Comparison of ENCODE assay signal across 8 mouse cellular contexts in the genomic region with DNA sequence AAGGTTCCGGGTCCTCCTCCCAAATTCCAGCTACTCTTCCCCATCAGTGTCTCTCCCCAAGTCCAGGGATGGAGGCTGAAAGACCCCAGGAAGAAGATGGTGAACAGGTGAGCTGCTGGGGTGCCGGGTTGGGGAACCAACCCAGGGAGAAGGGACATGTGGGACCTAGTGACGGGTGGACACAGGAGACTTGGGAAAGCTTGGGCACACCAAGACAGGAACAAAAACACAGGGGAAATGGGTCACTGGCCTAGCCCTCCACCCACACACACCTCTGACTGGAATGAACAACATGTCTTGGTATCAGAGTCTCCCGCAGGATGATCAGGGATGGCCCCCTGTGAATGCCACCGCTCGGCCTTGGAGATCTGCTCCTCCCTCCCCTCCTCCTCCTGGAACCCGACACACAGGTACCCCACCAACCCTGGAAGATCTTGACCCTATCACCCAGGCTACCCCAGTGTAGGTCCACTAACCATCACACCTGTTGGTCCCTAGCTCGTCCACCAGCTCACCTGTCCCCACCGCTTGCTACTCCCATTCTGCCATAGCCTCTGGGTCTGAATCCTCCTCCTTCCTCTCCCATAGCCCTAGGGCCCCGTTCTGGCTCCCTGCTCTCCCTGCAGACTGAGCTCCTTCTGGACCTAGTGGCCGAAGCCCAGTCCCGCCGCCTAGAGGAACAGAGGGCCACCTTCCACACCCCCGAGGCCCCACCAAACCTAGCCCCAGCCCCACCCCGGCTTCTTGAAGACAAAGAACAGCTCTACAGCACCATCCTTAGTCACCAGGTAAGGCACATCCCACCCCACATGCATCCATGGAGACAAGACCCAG. TPM values are rescaled to one million over a fixed set of nuclear protein-coding genes. Genes with fewer than 3 reads are reported as not detected.
DNase-seq lines count a peak whose midpoint lies in the region; ATAC-seq and TF ChIP-seq lines count a peak whose summit lies in the region.

No protein-coding gene starts in this region.

- no peaks in the 10 kb centered on the region for H3K9me3 ChIP-seq in megakaryocyte, embryonic 14.5 days
- no peaks in the 10 kb centered on the region for H3K9me3 ChIP-seq in forebrain, embryonic 13.5 days (replicated peaks)
- H3K9me3 ChIP-seq in kidney, postnatal 0 days (replicated peaks; ENCODE audit: low read length), result no peaks in the 10 kb centered on the region
- no peaks in the 10 kb centered on the region for H3K9me3 ChIP-seq in neural tube, embryonic 14.5 days (ENCODE audit: control insufficient read depth, low read length)

- TF ChIP-seq CTCF in kidney, postnatal 0 days (IDR thresholded peaks at IDR 0.05; ENCODE audit: low read depth), result no peak

- peaks cover 22% of the 10 kb centered on the region for H3K36me3 ChIP-seq in megakaryocyte, embryonic 14.5 days (replicated peaks; ENCODE audit: low read length)
- peaks cover 14% of the 10 kb centered on the region for H3K36me3 ChIP-seq in forebrain, embryonic 13.5 days (ENCODE audit: poor library complexity, severe bottlenecking)
- H3K36me3 ChIP-seq in kidney, postnatal 0 days (ENCODE audit: insufficient read depth, low read length), result 0 out of 2 replicates have a peak, but pooled peaks cover 4% of the 10 kb centered on the region
- H3K36me3 ChIP-seq in neural tube, embryonic 14.5 days (ENCODE audit: control insufficient read depth, insufficient read depth, low read length), result peaks cover 6% of the 10 kb centered on the region; the same call in 1 of the 2 replicates

- peaks cover 75% of the 10 kb centered on the region for H3K4me1 ChIP-seq in megakaryocyte, embryonic 14.5 days
- peaks cover 78% of the 10 kb centered on the region for H3K4me1 ChIP-seq in forebrain, embryonic 13.5 days
- H3K4me1 ChIP-seq in kidney, postnatal 0 days (replicated peaks; ENCODE audit: insufficient read depth, low read length), result peaks cover 56% of the 10 kb centered on the region
- peaks cover 44% of the 10 kb centered on the region for H3K4me1 ChIP-seq in neural tube, embryonic 14.5 days (ENCODE audit: control insufficient read depth, insufficient read depth, low read length)

- ATAC-seq in megakaryocyte, adult 5-6 weeks (ENCODE audit: poor library complexity, severe bottlenecking), result no peak
- no peak for ATAC-seq in forebrain, embryonic 13.5 days
- ATAC-seq in kidney, postnatal 0 days (replicated peaks; ENCODE audit: low FRiP score, low read depth), result no peak
- ATAC-seq in neural tube, embryonic 14.5 days (ENCODE audit: low read depth), result no peak
- ATAC-seq in activated CD4-positive, CD25-positive, alpha-beta regulatory T cell, adult 4 months, result no peak

- H3K27me3 ChIP-seq in megakaryocyte, embryonic 14.5 days (replicated peaks), result peaks cover 9% of the 10 kb centered on the region
- no peaks in the 10 kb centered on the region for H3K27me3 ChIP-seq in forebrain, embryonic 13.5 days
- H3K27me3 ChIP-seq in kidney, postnatal 0 days (ENCODE audit: insufficient read depth, low read length), result no peaks in the 10 kb centered on the region
- H3K27me3 ChIP-seq in neural tube, embryonic 14.5 days (ENCODE audit: control insufficient read depth, insufficient read depth, low read length), result no peaks in the 10 kb centered on the region; the same call in 1 of the 2 replicates

- H3K4me3 ChIP-seq in megakaryocyte, embryonic 14.5 days (replicated peaks), result peak overlapping the region; percentile 94
- H3K4me3 ChIP-seq in forebrain, embryonic 13.5 days, result peak overlapping the region; percentile 85; the same call in 1 of the 2 replicates
- no peak overlapping the region; the same call in 1 of the 2 replicates for H3K4me3 ChIP-seq in kidney, postnatal 0 days (replicated peaks; ENCODE audit: low read depth, low read length)
- H3K4me3 ChIP-seq in neural tube, embryonic 14.5 days (ENCODE audit: low read depth, low read length), result no peak overlapping the region

- H3K4me2 ChIP-seq in forebrain, embryonic 13.5 days, result peak overlapping the region; percentile 97
- peak overlapping the region; percentile 98 for H3K4me2 ChIP-seq in kidney, postnatal 0 days (ENCODE audit: low read length)
- H3K4me2 ChIP-seq in neural tube, embryonic 14.5 days (ENCODE audit: low read depth, low read length), result peak overlapping the region; percentile 82; the same call in 1 of the 2 replicates

- WGBS in forebrain, embryonic 13.5 days, result 71% methylated on average over 15 of the region's 15 CpGs
- 54% methylated on average over 15 of the region's 15 CpGs for WGBS in kidney, postnatal 0 days
- WGBS in neural tube, embryonic 14.5 days, result 64% methylated on average over 15 of the region's 15 CpGs

- DNase-seq in kidney, postnatal 0 days (ENCODE audit: low spot score), result no peak
- DNase-seq in yolk sac, embryonic 10.5 days (ENCODE audit: low spot score), result no peak
- no peak for DNase-seq in right cerebral cortex, adult 2 months (ENCODE audit: low spot score in 2 of 2)

- no peak overlapping the region; the same call in 1 of the 2 replicates for H3K9ac ChIP-seq in forebrain, embryonic 13.5 days
- peak overlapping the region; percentile 27 for H3K9ac ChIP-seq in kidney, postnatal 0 days (ENCODE audit: low read depth, low read length)
- H3K9ac ChIP-seq in neural tube, embryonic 14.5 days (replicated peaks; ENCODE audit: low read depth, low read length), result no peak overlapping the region

- peak overlapping the region; percentile 99 for H3K27ac ChIP-seq in forebrain, embryonic 13.5 days
- H3K27ac ChIP-seq in kidney, postnatal 0 days, result peak overlapping the region; percentile 99
- peak overlapping the region; percentile 95; the same call in 1 of the 2 replicates for H3K27ac ChIP-seq in neural tube, embryonic 14.5 days (ENCODE audit: low read depth, low read length)

RNA-seq across cellular contexts. Expression of a gene that starts 0.7 kb away (rescaled TPM):
- 108 and 181 TPM in 2 replicates for polyA plus RNA-seq in megakaryocyte, embryonic 14.5 days (2012; ENCODE audit: insufficient read depth, low replicate concordance)
- 18.3 and 26.6 TPM in 2 replicates for total RNA-seq in megakaryocyte, adult 5-6 weeks (2015)
- total RNA-seq in megakaryocyte, adult 5-6 weeks (2017), result 29.3 and 32.7 TPM in 2 replicates
- polyA plus RNA-seq in forebrain, embryonic 13.5 days (2015; fragmentation: Nextera tagmentation; extraction: Ambion mirVana), result 10.2 and 10.5 TPM in 2 replicates
- 13.0 and 13.2 TPM in 2 replicates for polyA plus RNA-seq in kidney, postnatal 0 days (2015; fragmentation: Nextera tagmentation; extraction: Ambion mirVana)
- polyA plus RNA-seq in neural tube, embryonic 14.5 days (2014; fragmentation: Nextera tagmentation; extraction: Ambion mirVana), result 7.7 and 8.2 TPM in 2 replicates
- polyA plus RNA-seq in activated CD4-positive, CD25-positive, alpha-beta regulatory T cell, adult 4 months (2017; shearing (Covaris generic)), result 10 to 100 TPM in 1 of 2 experiments, 1 to 10 TPM in 1; 8.5 to 10.2 TPM

RNA-seq across cellular contexts. Expression of a gene that starts 0.8 kb away (rescaled TPM):
- 402 and 833 TPM in 2 replicates for polyA plus RNA-seq in megakaryocyte, embryonic 14.5 days (2012; ENCODE audit: insufficient read depth, low replicate concordance)
- total RNA-seq in megakaryocyte, adult 5-6 weeks (2015), result 243 and 248 TPM in 2 replicates
- 75.7 and 109 TPM in 2 replicates for total RNA-seq in megakaryocyte, adult 5-6 weeks (2017)
- 2.4 and 3.0 TPM in 2 replicates for polyA plus RNA-seq in forebrain, embryonic 13.5 days (2015; fragmentation: Nextera tagmentation; extraction: Ambion mirVana)
- 28.5 and 29.5 TPM in 2 replicates for polyA plus RNA-seq in kidney, postnatal 0 days (2015; fragmentation: Nextera tagmentation; extraction: Ambion mirVana)
- polyA plus RNA-seq in neural tube, embryonic 14.5 days (2014; fragmentation: Nextera tagmentation; extraction: Ambion mirVana), result 1.4 and 3.7 TPM in 2 replicates
- 100 to 1,000 TPM; 213 to 307 TPM for polyA plus RNA-seq in activated CD4-positive, CD25-positive, alpha-beta regulatory T cell, adult 4 months (2017; shearing (Covaris generic))

RNA-seq across cellular contexts. Expression of a gene that starts 7.3 kb away (rescaled TPM):
- polyA plus RNA-seq in megakaryocyte, embryonic 14.5 days (2012; ENCODE audit: insufficient read depth, low replicate concordance), result 32.8 and 44.2 TPM in 2 replicates
- total RNA-seq in megakaryocyte, adult 5-6 weeks (2015), result 1.8 and 4.8 TPM in 2 replicates
- 1.6 and 2.4 TPM in 2 replicates for total RNA-seq in megakaryocyte, adult 5-6 weeks (2017)
- 2.3 and 2.5 TPM in 2 replicates for polyA plus RNA-seq in forebrain, embryonic 13.5 days (2015; fragmentation: Nextera tagmentation; extraction: Ambion mirVana)
- polyA plus RNA-seq in kidney, postnatal 0 days (2015; fragmentation: Nextera tagmentation; extraction: Ambion mirVana), result 7.4 and 7.9 TPM in 2 replicates
- 1.2 and 1.4 TPM in 2 replicates for polyA plus RNA-seq in neural tube, embryonic 14.5 days (2014; fragmentation: Nextera tagmentation; extraction: Ambion mirVana)
- polyA plus RNA-seq in activated CD4-positive, CD25-positive, alpha-beta regulatory T cell, adult 4 months (2017; shearing (Covaris generic)), result 1 to 10 TPM; 2.5 to 5.4 TPM

RNA-seq across cellular contexts. Expression of a gene that starts 13.1 kb away (rescaled TPM):
- 37.8 and 101 TPM in 2 replicates for polyA plus RNA-seq in megakaryocyte, embryonic 14.5 days (2012; ENCODE audit: insufficient read depth, low replicate concordance)
- total RNA-seq in megakaryocyte, adult 5-6 weeks (2015), result 44.7 and 59.5 TPM in 2 replicates
- total RNA-seq in megakaryocyte, adult 5-6 weeks (2017), result 8.9 and 11.9 TPM in 2 replicates
- polyA plus RNA-seq in forebrain, embryonic 13.5 days (2015; fragmentation: Nextera tagmentation; extraction: Ambion mirVana), result 302 TPM in 2 replicates
- 154 and 177 TPM in 2 replicates for polyA plus RNA-seq in kidney, postnatal 0 days (2015; fragmentation: Nextera tagmentation; extraction: Ambion mirVana)
- 213 and 221 TPM in 2 replicates for polyA plus RNA-seq in neural tube, embryonic 14.5 days (2014; fragmentation: Nextera tagmentation; extraction: Ambion mirVana)
- polyA plus RNA-seq in activated CD4-positive, CD25-positive, alpha-beta regulatory T cell, adult 4 months (2017; shearing (Covaris generic)), result 10 to 100 TPM; 49.0 to 56.9 TPM

RNA-seq across cellular contexts. Expression of a gene that starts 13.7 kb away (rescaled TPM):
- 165 and 309 TPM in 2 replicates for polyA plus RNA-seq in megakaryocyte, embryonic 14.5 days (2012; ENCODE audit: insufficient read depth, low replicate concordance)
- 29.0 and 36.5 TPM in 2 replicates for total RNA-seq in megakaryocyte, adult 5-6 weeks (2015)
- total RNA-seq in megakaryocyte, adult 5-6 weeks (2017), result 24.2 and 24.5 TPM in 2 replicates
- 74.4 and 77.6 TPM in 2 replicates for polyA plus RNA-seq in forebrain, embryonic 13.5 days (2015; fragmentation: Nextera tagmentation; extraction: Ambion mirVana)
- 56.1 and 58.6 TPM in 2 replicates for polyA plus RNA-seq in kidney, postnatal 0 days (2015; fragmentation: Nextera tagmentation; extraction: Ambion mirVana)
- polyA plus RNA-seq in neural tube, embryonic 14.5 days (2014; fragmentation: Nextera tagmentation; extraction: Ambion mirVana), result 103 and 108 TPM in 2 replicates
- 10 to 100 TPM; 16.9 to 18.4 TPM for polyA plus RNA-seq in activated CD4-positive, CD25-positive, alpha-beta regulatory T cell, adult 4 months (2017; shearing (Covaris generic))

Comparison
In these comparisons a context has a peak if more than half of its experiments do, and no peak if none do; other contexts are left out.
1. H3K4me3 ChIP-seq: peak in megakaryocyte, embryonic 14.5 days (single experiment) and forebrain, embryonic 13.5 days (single experiment); none in kidney, postnatal 0 days (single experiment) and neural tube, embryonic 14.5 days (single experiment).
2. Peak in every context shown above with its lines, with median percentiles within 50 percentile points of each other: H3K27ac ChIP-seq and H3K4me2 ChIP-seq.